Mouse (Mus musculus) G1E (cell line): ENCODE results near the gene Cog5. TPM values are rescaled to one million over a fixed set of nuclear protein-coding genes. Genes with fewer than 3 reads are reported as not detected.

ENCODE experiments used
- ATAC-seq: 2 replicates; pipeline ENCODE4 v1.8.0; 2016; ENCODE audit warnings: mild to moderate bottlenecking; ENCODE audit not compliant: insufficient number of reproducible peaks, poor library complexity, low FRiP score, severe bottlenecking; ENCODE audit errors: extremely low read depth
- DNase-seq: peaks from one replicate; pipeline ENCODE4 v3.0.0; 2012; ENCODE audit warnings: low spot score
- H3K27me3 ChIP-seq: 2 replicates; pipeline ENCODE4 v1.6.1; 2012; ENCODE audit warnings: mild to moderate bottlenecking, low read length, inconsistent platforms; ENCODE audit not compliant: insufficient read depth
- H3K36me3 ChIP-seq: replicated peaks from 2 replicates; pipeline ENCODE3; 2012; ENCODE audit warnings: mild to moderate bottlenecking, inconsistent platforms
- H3K4me1 ChIP-seq: 2 replicates; pipeline ENCODE4 v1.6.1; 2012; ENCODE audit warnings: low read depth, low read length, inconsistent platforms, mixed read lengths; ENCODE audit not compliant: insufficient read depth
- H3K4me3 ChIP-seq: 2 replicates; pipeline ENCODE4 v1.5.1; 2012; ENCODE audit warnings: low read depth, mild to moderate bottlenecking, inconsistent platforms, low read length, moderate library complexity, mixed read lengths
- H3K9me3 ChIP-seq: replicated peaks from 2 replicates; pipeline ENCODE4 v1.6.1; 2012; ENCODE audit warnings: inconsistent platforms
- CTCF ChIP-seq: IDR thresholded peaks from 2 replicates; pipeline ENCODE4 v1.5.1; 2012; ENCODE audit warnings: low read depth, low read length, inconsistent platforms, mixed read lengths
- GATA1 ChIP-seq: IDR thresholded peaks from 2 replicates; pipeline ENCODE4 v1.6.1; 2012; ENCODE audit warnings: borderline replicate concordance, low read length, inconsistent platforms, mixed read lengths
- GATA2 ChIP-seq: IDR thresholded peaks from 2 replicates; pipeline ENCODE4 v1.6.1; 2012; ENCODE audit warnings: low read depth, low read length, inconsistent platforms, borderline replicate concordance
- POLR2AphosphoS5 ChIP-seq: IDR thresholded peaks from 2 replicates; pipeline ENCODE4 v1.6.1; 2012; ENCODE audit warnings: low read depth, low read length, inconsistent platforms; ENCODE audit not compliant: insufficient replicate concordance
- TAL1 ChIP-seq: conservative IDR thresholded peaks from 2 replicates; pipeline ENCODE4 v1.6.1; 2012; ENCODE audit warnings: low read depth, low read length, inconsistent platforms, mixed read lengths
- polyA plus RNA-seq: library from polyadenylated mRNA; stranded (reverse); fragments of >175 nt; gene quantifications from 2 replicates; pipeline ENCODE4 v1.2.3, GENCODE M21; 2012
- total RNA-seq, 2 experiments: library from RNA; stranded (forward) in 1 of 2; stranded (reverse) in 1 of 2; fragments of 200-1000 nt in 1 of 2; fragments of >200 nt in 1 of 2; fragmentation: Nextera tagmentation in 1 of 2; gene quantifications; 2 replicates each; pipeline ENCODE4 v1.2.3; 2014 to 2017

Cog5 gene
- total and polyA plus RNA-seq, 3 experiments = 4.7 to 142 (median 101) TPM

DNA sequence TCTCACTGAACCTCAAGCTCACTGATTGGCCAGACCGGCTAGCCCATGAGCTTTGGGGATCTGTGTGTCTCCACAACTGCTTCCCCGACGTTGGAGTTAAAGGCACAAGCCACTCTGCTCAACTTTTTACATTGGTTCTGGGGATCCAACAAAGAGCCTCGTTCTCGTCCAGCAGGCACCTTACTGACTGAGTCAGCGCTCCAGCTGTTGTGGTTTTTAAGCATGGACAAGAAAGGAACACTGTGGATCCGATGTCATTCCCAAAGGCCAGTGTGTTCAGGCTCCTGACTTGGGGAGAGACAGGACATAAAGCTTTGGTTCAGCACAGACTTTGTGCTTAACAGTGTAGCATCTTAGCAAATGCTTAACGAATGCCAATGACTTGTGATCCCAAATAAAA lies 316.9 kb downstream of the Cog5 start:
- DNase-seq = no peak
- no peaks in the 10 kb centered on the region for H3K27me3 ChIP-seq
- TF ChIP-seq GATA2 (no peak), TAL1 (no peak), POLR2AphosphoS5 (no peak)
- H3K9me3 ChIP-seq = no peaks in the 10 kb centered on the region
- no peak for ATAC-seq
- H3K36me3 ChIP-seq = peaks cover 75% of the 10 kb centered on the region
- H3K4me1 ChIP-seq = peaks cover 28% of the 10 kb centered on the region
- H3K4me3 ChIP-seq = no peak overlapping the region

DNA sequence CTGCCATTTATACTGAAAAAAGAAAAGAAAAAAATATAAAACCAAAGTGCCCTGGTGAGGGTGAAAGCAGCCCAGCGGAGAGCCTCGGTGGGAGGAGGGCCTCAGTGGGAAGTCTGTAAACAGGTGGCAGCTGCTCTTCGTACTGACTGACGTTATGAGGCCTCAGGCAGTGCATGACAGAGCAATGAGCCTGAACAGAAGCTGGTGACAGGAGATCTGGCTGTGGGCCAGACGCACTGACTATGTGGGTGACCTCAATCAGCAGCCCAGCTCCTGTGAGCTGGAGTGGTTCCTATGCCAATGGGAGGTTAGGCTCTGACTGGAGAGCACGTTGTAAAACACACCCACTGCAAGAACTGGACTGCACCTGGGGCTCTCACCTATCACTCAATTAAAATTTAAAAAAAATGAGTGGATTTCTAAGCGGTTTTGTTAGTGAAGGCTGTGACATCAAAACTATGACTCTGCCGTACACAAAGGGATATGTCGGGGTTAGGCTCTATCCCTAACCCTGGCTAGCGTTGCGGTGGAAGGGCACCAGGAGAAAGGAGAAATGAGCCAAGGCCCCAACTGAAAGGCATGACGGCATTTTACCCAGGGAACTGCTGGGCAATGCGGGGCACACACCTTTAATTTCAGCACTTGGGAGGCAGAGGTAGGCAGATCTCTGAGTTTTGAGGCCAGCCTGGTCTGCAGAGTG lies 319.0 kb downstream of the Cog5 start:
- Histone ChIP-seq H3K36me3 (peaks cover 82% of the 10 kb centered on the region), H3K27me3 (no peaks in the 10 kb centered on the region), H3K4me1 (peaks cover 34% of the 10 kb centered on the region), H3K4me3 (0 out of 2 replicates have a peak overlapping the region, but pooled peaks have one; percentile 7), H3K9me3 (no peaks in the 10 kb centered on the region)
- TF ChIP-seq POLR2AphosphoS5 = no peak
- TF ChIP-seq TAL1 = no peak; the same call in 1 of the 2 replicates
- TF ChIP-seq GATA1 = no peak
- no peak for TF ChIP-seq GATA2
- no peak for TF ChIP-seq CTCF
- DNase-seq = peak; percentile 68
- ATAC-seq = peak; percentile 93

DNA sequence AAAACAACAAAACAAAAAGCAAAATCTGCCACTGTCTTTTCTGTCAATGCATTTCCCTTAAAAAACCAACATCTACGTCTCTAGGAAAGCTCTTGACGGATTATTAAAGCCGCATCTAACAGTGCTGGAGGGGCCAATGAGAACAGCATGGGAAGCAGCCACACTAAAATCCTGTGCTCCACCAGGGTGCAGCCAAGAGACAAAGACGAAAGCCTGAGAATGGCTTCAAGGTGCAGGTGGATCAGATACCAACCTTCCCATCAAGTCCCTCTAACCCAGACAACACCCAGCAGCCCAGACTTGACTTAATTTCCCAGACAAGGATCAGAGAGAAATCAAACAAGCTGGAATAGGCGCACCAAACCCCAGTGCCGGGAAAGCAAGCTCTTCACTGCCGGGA lies 321.9 kb downstream of the Cog5 start:
- Histone ChIP-seq H3K27me3 (no peaks in the 10 kb centered on the region), H3K36me3 (peaks cover 82% of the 10 kb centered on the region), H3K4me3 (no peak overlapping the region), H3K9me3 (no peaks in the 10 kb centered on the region), H3K4me1 (peaks cover 32% of the 10 kb centered on the region)
- TF ChIP-seq GATA1 (no peak), TAL1 (no peak), CTCF (no peak)
- no peak for ATAC-seq
- no peak for DNase-seq

DNA sequence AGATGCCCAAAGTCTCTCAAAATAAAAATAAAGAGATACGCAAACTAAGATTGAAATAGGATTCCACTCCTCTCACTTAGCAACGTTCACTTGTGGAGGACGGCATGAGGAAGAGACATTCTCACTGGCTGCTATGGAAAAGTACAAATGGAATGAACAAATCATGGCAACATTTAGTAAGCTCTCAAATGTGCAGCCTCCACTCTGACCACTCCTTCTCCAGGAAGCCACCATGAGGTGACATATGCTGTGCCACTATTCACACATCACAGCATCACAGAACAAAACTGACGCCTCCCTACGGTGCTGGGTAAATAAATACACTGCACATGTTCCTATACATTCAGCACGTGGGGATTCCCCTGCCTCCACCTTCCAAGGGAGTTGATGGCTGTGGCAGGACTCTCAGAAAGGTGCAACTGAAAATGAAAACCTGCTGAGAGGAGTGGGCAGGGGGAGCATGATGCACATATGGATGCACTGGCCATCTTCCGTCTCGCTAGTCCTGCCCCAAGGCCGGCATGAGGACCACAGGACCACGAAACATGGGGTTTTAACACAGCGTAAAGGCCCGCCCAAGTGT lies 323.0 kb downstream of the Cog5 start:
- no peak for TF ChIP-seq TAL1
- no peak for TF ChIP-seq GATA1
- no peak for TF ChIP-seq GATA2
- no peak for TF ChIP-seq CTCF
- no peak for TF ChIP-seq POLR2AphosphoS5
- H3K4me1 ChIP-seq = peaks cover 34% of the 10 kb centered on the region
- no peak for DNase-seq
- ATAC-seq = no peak
- H3K9me3 ChIP-seq = no peaks in the 10 kb centered on the region
- no peaks in the 10 kb centered on the region for H3K27me3 ChIP-seq
- H3K36me3 ChIP-seq = peaks cover 82% of the 10 kb centered on the region
- H3K4me3 ChIP-seq = no peak overlapping the region

DNA sequence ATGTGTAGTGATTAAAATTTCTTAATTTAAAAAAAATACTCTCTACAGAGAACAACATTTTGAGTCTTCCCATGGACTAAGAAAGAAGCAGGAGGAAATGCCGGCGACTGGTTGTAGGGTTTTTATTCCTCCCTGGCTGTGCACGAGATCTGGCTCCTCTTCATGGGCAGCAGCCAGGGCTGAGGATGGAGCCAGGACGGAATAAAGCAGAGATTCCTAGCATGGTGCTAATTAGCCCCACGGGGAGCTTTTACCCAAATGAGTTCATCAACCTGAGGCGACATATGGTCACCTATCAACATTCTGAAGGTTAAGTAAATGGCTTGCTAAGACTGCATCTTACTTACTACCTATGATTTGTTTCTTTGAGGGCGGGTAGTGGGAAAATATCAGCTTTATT lies 328.6 kb downstream of the Cog5 start:
- ATAC-seq (no peak), DNase-seq (no peak)
- Histone ChIP-seq H3K36me3 (peaks cover 94% of the 10 kb centered on the region), H3K27me3 (no peaks in the 10 kb centered on the region), H3K4me3 (no peak overlapping the region), H3K4me1 (peaks cover 30% of the 10 kb centered on the region), H3K9me3 (no peaks in the 10 kb centered on the region)
- TF ChIP-seq GATA2 (no peak), CTCF (no peak), TAL1 (no peak), POLR2AphosphoS5 (no peak), GATA1 (no peak)

DNA sequence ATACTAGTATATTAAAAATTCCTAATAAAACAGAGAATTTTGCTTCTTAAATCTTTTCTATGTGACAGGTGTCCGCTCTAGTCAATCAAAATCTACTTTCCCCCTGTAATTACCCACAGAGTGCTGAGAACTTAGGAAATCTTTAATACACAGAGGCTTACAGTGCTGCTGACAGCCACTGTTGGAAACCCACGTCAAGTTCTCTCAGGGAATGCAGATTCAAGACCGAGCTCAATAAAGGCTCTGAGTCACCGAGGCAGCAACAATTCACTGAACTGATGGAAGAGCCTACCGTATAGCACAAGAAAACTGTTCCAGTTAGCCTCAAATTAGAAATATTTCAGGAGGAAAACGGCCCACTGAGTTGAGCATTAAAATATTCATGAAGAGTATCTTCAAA lies 329.1 kb downstream of the Cog5 start:
- ATAC-seq (no peak), DNase-seq (no peak)
- Histone ChIP-seq H3K9me3 (no peaks in the 10 kb centered on the region), H3K4me3 (no peak overlapping the region), H3K27me3 (no peaks in the 10 kb centered on the region), H3K4me1 (peaks cover 28% of the 10 kb centered on the region), H3K36me3 (peaks cover 94% of the 10 kb centered on the region)
- TF ChIP-seq TAL1 (no peak), POLR2AphosphoS5 (no peak), GATA1 (no peak), CTCF (no peak), GATA2 (no peak)
